Mouse (Mus musculus) olfactory bulb, adult 2 months (tissue): ENCODE results near the gene Plekhb2. TPM values are rescaled to one million over a fixed set of nuclear protein-coding genes. Genes with fewer than 3 reads are reported as not detected.

Experiments
- H3K27ac ChIP-seq: fragments of 200-500 bp; 2 replicates; pipeline ENCODE4 v1.5.1; 2012; ENCODE audit warnings: low read depth, low read length; ENCODE audit not compliant: insufficient read depth
- H3K4me1 ChIP-seq: fragments of 200-500 bp; 2 replicates; pipeline ENCODE4 v1.6.1; 2012; ENCODE audit warnings: low read length; ENCODE audit not compliant: control insufficient read depth, insufficient read depth
- H3K4me3 ChIP-seq: fragments of 200-500 bp; 2 replicates; pipeline ENCODE4 v1.5.1; 2012; ENCODE audit warnings: mild to moderate bottlenecking, low read depth, low read length, moderate library complexity; ENCODE audit not compliant: insufficient read depth
- CTCF ChIP-seq: fragments of 200-500 bp; IDR thresholded peaks from 2 replicates; pipeline ENCODE4 v1.5.1; 2012; ENCODE audit warnings: low read depth, mild to moderate bottlenecking, low read length, moderate library complexity; ENCODE audit not compliant: insufficient read depth
- POLR2A ChIP-seq: fragments of 200-500 bp; IDR thresholded peaks from 2 replicates; pipeline ENCODE4 v1.6.1; 2012; ENCODE audit warnings: mild to moderate bottlenecking, low read depth, low read length, moderate library complexity; ENCODE audit not compliant: insufficient read depth
- WGBS: fragments of 180-500 bp; shearing (Covaris S2); methylation state at CpG from one replicate; pipeline ENCODE4 v1.1.7; 2018; 5-methylcytosine and 5-hydroxymethylcytosine counted together
- polyA plus RNA-seq: library from polyadenylated mRNA; stranded (reverse); fragments of >200 nt; gene quantifications from 2 replicates; pipeline ENCODE4 v1.2.4, GENCODE M21; 2012; ENCODE audit warnings: low replicate concordance; ENCODE audit not compliant: missing spikeins, insufficient read depth, insufficient read length

Gene Plekhb2
- polyA plus RNA-seq = 621 TPM in 1 of 2 replicates, not detected in the other

DNA sequence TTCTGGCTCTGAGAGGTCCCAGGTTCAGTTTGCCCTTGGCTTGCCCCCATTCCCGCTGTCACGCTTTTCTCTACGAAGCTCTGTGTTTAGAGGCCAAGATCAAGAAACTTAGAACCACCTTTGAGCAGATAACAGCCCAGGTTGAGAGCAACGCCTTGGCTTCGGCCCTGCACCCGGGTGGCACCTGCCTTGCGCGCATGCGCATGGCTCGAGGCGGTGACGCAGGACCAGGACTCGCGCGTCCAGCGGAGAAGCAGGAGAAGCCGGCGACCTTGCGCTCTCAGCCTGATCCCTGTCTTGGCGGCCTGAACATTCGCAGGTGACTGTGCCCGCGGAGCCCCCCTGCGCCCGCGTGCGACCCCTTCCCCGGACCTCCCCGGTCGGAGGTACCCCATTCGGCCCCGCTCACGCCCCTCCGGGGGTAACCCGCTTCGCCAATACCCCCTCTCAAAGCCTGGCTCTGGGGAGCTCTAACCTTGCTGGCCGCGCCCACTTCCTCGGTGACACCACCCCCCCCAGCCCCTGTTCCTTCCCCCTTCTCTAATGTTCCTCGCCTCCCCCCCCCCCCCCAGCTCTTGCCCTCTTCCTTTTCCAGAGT, at the start of gene Plekhb2:
Gene Plekhb2, plus strand, starts transcription at position 232 of the 598 bp plus-strand sequence.
- Histone ChIP-seq H3K27ac (peak within 1 kb of the TSS; percentile 76), H3K4me3 (peak within 1 kb of the TSS; percentile 85), H3K4me1 (peaks cover 14% of the 10 kb centered on the region; the same call in 1 of the 2 replicates)
- peak; percentile 91 for TF ChIP-seq POLR2A
- no peak for TF ChIP-seq CTCF
- WGBS = under 1% methylated on average over 39 of the region's 40 CpGs

DNA sequence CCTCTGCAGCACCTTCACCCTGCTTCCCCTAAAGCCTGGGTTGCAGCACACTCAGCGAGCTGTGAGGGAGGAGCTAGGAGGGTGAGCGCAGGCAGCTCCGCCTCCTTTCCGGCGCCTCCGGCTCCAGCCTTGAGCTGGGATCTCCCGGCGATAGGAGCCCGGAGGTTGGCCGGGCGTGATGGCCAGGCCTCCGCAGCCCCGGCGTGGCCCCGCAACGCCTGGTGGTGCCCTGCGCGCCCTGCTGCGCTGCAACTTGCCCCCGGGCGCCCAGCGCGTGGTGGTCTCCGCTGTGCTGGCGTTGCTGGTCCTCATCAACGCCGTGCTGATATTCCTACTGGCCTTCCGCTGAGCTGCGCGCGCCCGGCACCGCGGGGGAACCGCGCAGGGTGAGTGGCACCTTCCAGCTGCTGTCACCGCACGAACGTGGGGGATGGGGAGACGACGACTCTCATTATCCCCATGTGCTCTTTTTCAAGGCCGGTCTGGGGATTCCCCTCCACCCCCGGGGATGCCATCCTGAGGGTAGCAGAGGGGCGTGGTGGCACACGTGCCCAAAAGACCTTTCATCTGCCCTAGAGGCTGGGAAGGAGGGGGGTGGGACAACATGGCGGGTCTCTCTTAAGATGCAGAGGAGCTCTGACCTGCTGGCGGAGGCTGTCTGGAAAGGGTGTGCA, 48.0 kb upstream of the Plekhb2 start:
- no peak overlapping the region for H3K27ac ChIP-seq
- under 1% methylated on average over 47 of the region's 47 CpGs for WGBS

DNA sequence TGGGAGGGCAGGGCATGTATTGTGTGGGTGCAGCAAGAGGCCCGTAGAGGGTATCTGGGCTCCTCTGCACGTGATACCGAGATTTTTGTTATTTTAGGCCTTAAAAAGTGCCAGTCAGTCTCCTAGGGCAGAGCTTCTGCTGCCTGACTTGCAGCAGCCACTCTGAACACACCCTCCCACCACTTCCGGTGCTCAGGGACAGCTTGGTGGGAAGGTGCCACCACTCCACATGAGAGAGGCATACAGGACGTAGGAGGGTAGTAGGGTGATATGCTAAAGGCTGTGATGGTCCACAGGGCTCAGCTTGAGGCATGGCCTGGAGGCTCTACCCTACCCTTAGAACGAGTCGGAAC, 47.5 kb upstream of the Plekhb2 start:
- TF ChIP-seq POLR2A (no peak), CTCF (no peak)
- H3K4me1 ChIP-seq = peaks cover 18% of the 10 kb centered on the region
- H3K4me3 ChIP-seq = peak overlapping the region; percentile 63
- no peak overlapping the region for H3K27ac ChIP-seq
- WGBS = 27% methylated on average over 7 of the region's 7 CpGs

More for the DNA sequence above, 48.0 kb upstream of the Plekhb2 start:
- TF ChIP-seq POLR2A = peak; percentile 70
- TF ChIP-seq CTCF = no peak
- Histone ChIP-seq H3K4me3 (peak overlapping the region; percentile 63), H3K4me1 (peaks cover 18% of the 10 kb centered on the region)

DNA sequence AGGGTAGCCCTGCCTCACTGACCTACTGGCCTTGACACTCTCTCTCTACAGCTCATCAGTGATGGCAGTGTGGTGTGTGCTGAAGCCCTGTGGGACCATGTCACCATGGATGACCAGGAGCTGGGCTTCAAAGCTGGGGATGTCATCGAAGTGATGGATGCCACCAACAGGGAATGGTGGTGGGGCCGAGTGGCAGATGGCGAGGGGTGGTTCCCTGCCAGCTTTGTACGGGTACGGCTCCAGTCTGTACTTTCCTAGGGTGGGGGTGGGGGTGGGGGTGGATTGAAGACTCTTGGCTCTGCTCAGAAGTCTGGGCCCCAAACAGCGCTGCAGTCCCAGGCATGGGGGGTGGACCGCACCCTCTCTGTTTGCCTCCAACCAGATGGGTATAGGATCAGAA, 44.9 kb upstream of the Plekhb2 start:
- 87% methylated on average over 7 of the region's 7 CpGs for WGBS
- H3K4me3 ChIP-seq = no peak overlapping the region
- H3K4me1 ChIP-seq = peaks cover 18% of the 10 kb centered on the region
- no peak overlapping the region for H3K27ac ChIP-seq
- no peak for TF ChIP-seq CTCF
- no peak for TF ChIP-seq POLR2A

DNA sequence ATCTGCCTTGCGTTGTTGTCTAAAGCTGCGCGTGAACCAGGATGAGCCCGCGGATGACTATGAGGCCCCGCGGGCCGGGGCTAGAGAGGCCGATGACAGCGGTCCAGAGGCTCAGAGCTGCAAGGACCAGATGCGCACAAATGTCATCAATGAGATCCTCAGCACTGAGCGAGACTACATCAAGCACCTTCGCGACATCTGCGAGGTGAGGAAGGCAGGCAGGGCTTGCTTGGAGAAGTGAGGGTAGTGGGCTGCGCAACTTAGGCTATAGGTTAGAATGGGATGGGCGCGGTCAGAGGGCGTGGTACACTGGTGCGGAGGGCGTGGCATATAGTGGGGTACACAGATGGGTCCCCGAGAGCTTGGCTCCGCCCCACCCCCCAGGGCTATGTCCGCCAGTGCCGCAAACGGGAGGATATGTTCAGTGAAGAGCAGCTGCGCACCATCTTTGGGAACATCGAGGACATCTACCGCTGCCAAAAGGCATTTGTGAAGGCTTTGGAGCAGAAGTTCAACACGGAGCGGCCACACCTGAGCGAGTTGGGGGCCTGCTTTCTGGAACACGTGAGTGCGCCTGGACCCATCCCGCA, 43.8 kb upstream of the Plekhb2 start:
- Histone ChIP-seq H3K27ac (no peak overlapping the region), H3K4me3 (no peak overlapping the region), H3K4me1 (peaks cover 18% of the 10 kb centered on the region)
- no peak for TF ChIP-seq POLR2A
- WGBS = 55% methylated on average over 35 of the region's 35 CpGs

DNA sequence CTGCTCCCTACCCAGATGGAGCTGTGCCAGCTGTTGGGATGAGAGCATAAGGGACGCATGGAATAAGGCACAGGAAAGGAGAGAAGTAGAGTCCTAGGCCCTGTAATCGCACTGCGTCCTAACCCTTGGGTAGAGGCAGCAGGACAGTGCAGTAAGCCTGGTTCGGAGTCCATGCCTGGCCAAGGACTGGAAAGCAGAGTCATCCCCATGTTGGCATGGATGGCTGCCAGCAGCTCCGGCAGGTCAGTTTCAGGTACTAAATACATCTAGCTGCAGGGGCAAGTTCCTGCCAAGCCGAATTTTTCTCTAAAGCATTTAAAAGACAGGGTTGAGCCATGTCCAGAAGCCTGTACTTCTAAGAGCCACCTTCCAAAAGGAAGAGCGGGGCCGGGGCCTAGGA, 41.3 kb upstream of the Plekhb2 start:
- WGBS = 85% methylated on average over 8 of the region's 8 CpGs
- no peak overlapping the region for H3K27ac ChIP-seq
- TF ChIP-seq POLR2A (no peak), CTCF (no peak)
- H3K4me1 ChIP-seq = peaks cover 7% of the 10 kb centered on the region
- no peak overlapping the region for H3K4me3 ChIP-seq

DNA sequence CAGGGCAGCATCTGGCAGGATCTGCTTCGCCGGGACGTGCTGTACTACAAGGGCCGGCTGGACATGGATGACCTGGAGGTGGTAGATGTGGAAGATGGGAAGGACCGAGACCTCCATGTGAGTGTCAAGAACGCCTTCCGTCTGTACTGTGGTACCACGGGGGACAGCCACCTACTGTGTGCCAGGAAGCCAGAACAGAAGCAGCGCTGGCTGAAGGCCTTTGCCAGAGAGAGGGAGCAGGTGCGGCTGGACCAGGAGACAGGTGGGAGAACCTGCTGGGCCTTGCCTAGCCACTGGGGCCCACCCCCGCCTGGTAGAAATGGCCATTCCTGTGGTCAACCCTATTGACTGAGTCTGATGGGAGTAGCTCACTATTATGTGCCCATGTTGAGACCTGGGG, 39.5 kb upstream of the Plekhb2 start:
- Histone ChIP-seq H3K27ac (no peak overlapping the region), H3K4me3 (no peak overlapping the region), H3K4me1 (peaks cover 10% of the 10 kb centered on the region)
- 84% methylated on average over 11 of the region's 11 CpGs for whole genome bisulfite sequencing
- no peak for TF ChIP-seq CTCF
- no peak for TF ChIP-seq POLR2A

DNA sequence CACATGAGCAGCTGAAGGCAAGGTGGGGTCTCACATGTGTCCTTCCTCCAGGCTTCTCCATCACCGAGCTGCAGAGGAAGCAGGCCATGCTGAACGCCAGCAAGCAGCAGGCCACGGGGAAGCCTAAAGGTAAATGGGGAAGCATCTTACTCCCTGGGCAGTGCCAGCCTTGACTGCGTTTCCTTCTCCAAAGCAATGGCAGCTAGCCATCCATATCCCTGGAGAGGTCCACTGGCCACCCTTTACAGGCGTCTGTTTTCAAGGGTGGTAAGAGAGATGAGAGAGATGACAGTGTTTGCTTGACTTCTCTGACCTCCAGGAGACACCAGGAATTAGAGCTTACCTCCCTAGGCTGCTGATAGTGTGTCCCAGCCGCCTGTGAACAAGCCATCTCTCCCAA, 38.7 kb upstream of the Plekhb2 start:
- peaks cover 10% of the 10 kb centered on the region for H3K4me1 ChIP-seq
- TF ChIP-seq CTCF (no peak), POLR2A (no peak)
- H3K4me3 ChIP-seq = no peak overlapping the region
- no peak overlapping the region for H3K27ac ChIP-seq
- 80% methylated on average over 6 of the region's 6 CpGs for WGBS

DNA sequence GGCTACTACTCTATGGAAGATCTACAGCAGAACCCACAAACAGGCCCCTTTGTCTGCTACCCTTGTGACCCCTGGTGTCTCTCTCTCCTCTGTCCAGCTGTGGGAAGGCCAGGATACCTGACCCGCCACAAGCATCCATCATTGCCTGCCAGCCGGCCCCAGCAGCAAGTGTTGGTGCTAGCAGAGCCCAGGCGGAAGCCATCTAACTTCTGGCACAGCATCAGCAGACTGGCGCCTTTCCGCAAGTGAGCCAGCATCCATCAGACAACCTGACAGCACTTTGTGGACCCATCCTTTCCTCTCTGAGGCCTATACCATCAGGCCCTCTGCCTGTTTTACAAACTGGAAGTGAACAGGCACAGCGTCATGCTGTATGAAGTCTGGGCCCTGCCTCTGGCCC, 38.2 kb upstream of the Plekhb2 start:
- Histone ChIP-seq H3K27ac (no peak overlapping the region), H3K4me3 (no peak overlapping the region), H3K4me1 (peaks cover 10% of the 10 kb centered on the region)
- no peak for TF ChIP-seq POLR2A
- no peak for TF ChIP-seq CTCF
- WGBS = 80% methylated on average over 6 of the region's 6 CpGs
